Mouse (Mus musculus): Measurements from ENCODE around the gene Dhcr24. TPM values are rescaled to one million over a fixed set of nuclear protein-coding genes. Genes with fewer than 3 reads are reported as not detected.

Gene Dhcr24
- polyA plus RNA-seq, 1 experiment from 2014 or later = 5.8 TPM

DNA sequence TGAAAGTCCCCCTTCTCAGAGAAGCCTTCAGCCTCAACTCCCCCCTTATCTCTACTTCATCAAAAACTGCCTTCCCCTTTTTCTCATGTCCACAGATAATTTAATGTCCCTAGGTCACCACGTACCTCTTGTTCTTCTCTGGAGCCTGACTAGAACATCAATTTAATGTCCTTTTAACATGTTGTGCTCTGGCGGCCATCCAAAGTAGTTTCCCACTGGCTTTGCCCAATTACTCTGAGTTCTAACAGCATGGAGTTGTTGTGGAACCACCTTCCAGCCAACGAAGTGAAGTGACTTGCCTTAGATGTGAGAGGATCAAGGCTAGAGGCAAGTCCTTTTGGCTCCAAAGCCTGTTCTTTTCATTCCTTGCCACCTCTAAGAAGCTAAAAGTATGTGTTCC, 19.3 kb upstream of the Dhcr24 start:
- no peak for ATAC-seq
- 35% methylated on average over 3 of the region's 3 CpGs for WGBS (ENCODE audit: insufficient replicate concordance)

DNA sequence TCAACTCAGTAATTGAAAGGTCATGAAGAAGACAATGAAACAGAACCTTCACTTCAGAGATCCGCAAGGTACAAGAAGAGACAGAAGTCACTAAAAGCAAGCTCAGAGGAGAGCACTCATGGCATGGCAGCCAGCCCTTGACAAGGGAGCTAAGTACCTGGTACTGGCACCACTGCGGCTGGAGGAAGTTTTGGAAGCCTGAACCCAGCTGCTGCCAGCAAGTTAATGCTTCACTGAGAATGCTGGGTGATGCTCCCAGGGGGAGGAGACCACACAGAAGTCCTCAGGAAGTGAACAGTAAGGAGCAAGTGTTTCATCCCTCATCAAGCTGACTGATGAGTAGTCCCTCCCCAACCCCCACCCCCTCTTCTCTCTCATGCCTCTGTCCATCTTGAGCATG, 18.6 kb upstream of the Dhcr24 start:
- no peak overlapping the region for H3K9ac ChIP-seq
- H3K9me3 ChIP-seq (replicated peaks) = no peaks in the 10 kb centered on the region
- no peak overlapping the region for H3K4me3 ChIP-seq
- no peak overlapping the region for H3K27ac ChIP-seq
- no peak overlapping the region for H3K4me2 ChIP-seq
- no peaks in the 10 kb centered on the region for H3K36me3 ChIP-seq
- WGBS (ENCODE audit: insufficient replicate concordance) = 82% methylated on average over 2 of the region's 2 CpGs
- H3K4me1 ChIP-seq = no peaks in the 10 kb centered on the region
- no peaks in the 10 kb centered on the region for H3K27me3 ChIP-seq (replicated peaks)
- no peak for ATAC-seq

More for the DNA sequence above, 19.3 kb upstream of the Dhcr24 start:
- Histone ChIP-seq H3K4me2 (no peak overlapping the region), H3K9me3 (replicated peaks) (no peaks in the 10 kb centered on the region), H3K4me1 (no peaks in the 10 kb centered on the region), H3K36me3 (no peaks in the 10 kb centered on the region), H3K4me3 (no peak overlapping the region), H3K27me3 (replicated peaks) (no peaks in the 10 kb centered on the region), H3K9ac (no peak overlapping the region), H3K27ac (no peak overlapping the region)

- H3K4me1 ChIP-seq = no peaks in the 10 kb centered on the region
- H3K4me2 ChIP-seq = no peak overlapping the region
- no peaks in the 10 kb centered on the region for H3K36me3 ChIP-seq
- H3K4me3 ChIP-seq = no peak overlapping the region
- 52% methylated on average over 8 of the region's 8 CpGs for WGBS (ENCODE audit: insufficient replicate concordance)
- no peaks in the 10 kb centered on the region for H3K9me3 ChIP-seq (replicated peaks)
- no peak for ATAC-seq
- H3K27me3 ChIP-seq (replicated peaks) = no peaks in the 10 kb centered on the region
- H3K9ac ChIP-seq = no peak overlapping the region
- no peak overlapping the region for H3K27ac ChIP-seq
Measured at GRCm38 (mm10) chr4:106545817-106546373, 14.9 kb upstream of the Dhcr24 start.

DNA sequence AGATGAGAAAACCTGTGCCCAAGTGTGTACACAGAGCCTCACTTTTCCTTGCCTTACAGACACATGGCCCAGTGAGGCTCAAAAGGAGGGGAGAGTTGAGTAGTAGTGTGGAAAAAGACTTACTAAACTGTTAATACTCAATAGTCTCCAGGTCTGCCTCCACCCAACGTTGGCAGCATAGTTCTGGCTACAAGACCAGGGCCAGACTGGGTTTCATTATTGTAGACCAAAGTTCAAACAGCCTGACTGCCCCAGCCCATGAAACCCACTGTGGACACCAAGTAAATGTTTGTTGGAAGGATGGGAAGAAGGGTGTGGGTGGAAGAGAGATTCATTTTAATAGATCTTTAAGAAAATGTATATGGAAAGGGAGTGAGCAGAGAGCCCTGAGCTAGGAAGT, 13.9 kb upstream of the Dhcr24 start:
- WGBS (ENCODE audit: insufficient replicate concordance) = 47% methylated on average over 1 of the region's 1 CpGs
- no peak overlapping the region for H3K4me3 ChIP-seq
- H3K9me3 ChIP-seq (replicated peaks) = no peaks in the 10 kb centered on the region
- H3K4me1 ChIP-seq = no peaks in the 10 kb centered on the region
- no peak overlapping the region for H3K4me2 ChIP-seq
- no peak overlapping the region for H3K9ac ChIP-seq
- H3K27me3 ChIP-seq (replicated peaks) = no peaks in the 10 kb centered on the region
- no peaks in the 10 kb centered on the region for H3K36me3 ChIP-seq
- no peak for ATAC-seq
- no peak overlapping the region for H3K27ac ChIP-seq

- Histone ChIP-seq H3K4me2 (no peak overlapping the region), H3K9me3 (replicated peaks) (no peaks in the 10 kb centered on the region), H3K27me3 (replicated peaks) (0 out of 2 replicates have a peak, but pooled peaks cover 2% of the 10 kb centered on the region), H3K4me3 (no peak overlapping the region), H3K9ac (no peak overlapping the region), H3K27ac (no peak overlapping the region), H3K36me3 (no peaks in the 10 kb centered on the region), H3K4me1 (no peaks in the 10 kb centered on the region)
- 50% methylated on average over 3 of the region's 3 CpGs for WGBS (ENCODE audit: insufficient replicate concordance)
- ATAC-seq = no peak
Measured at GRCm38 (mm10) chr4:106548113-106548512, 12.7 kb upstream of the Dhcr24 start.

DNA sequence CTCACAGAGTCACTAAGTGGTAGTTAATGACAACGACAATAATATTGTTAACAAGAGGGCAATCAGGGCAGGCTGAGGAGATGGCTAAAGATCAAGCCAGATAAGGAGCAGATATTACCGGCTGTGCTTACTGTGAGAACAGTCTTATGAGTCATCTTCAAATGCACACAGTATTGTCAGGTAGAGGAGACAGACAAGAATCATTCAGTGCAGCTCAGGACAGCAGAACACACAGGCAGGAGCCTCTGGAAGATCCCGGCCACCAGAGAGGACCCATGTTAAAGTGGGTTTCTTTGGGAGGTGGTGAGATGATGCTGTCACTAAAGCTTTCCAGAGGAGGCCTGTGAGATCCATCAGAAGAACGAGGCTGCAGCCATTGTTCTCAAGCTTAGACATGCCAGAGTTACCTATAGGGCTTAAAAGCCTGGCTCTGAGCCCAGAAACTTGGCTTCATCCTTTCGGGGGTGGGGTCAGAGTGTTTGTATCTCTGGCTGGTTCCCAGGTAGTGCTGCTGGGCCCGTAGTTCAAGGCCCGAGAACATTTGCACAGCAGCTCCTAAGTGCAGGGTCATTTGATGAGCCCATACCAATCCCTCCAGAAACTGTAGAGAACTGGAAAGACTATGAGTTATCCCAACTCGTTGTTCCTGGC, 10.2 kb upstream of the Dhcr24 start:
- Histone ChIP-seq H3K36me3 (no peaks in the 10 kb centered on the region), H3K4me1 (no peaks in the 10 kb centered on the region), H3K9ac (no peak overlapping the region), H3K9me3 (replicated peaks) (no peaks in the 10 kb centered on the region), H3K4me2 (no peak overlapping the region), H3K27me3 (replicated peaks) (0 out of 2 replicates have a peak, but pooled peaks cover 7% of the 10 kb centered on the region), H3K4me3 (no peak overlapping the region), H3K27ac (no peak overlapping the region)
- ATAC-seq = no peak
- 58% methylated on average over 8 of the region's 8 CpGs for WGBS (ENCODE audit: insufficient replicate concordance)

- Histone ChIP-seq H3K27ac (no peak overlapping the region), H3K4me1 (peaks cover 21% of the 10 kb centered on the region), H3K4me3 (no peak overlapping the region), H3K27me3 (replicated peaks) (0 out of 2 replicates have a peak, but pooled peaks cover 9% of the 10 kb centered on the region), H3K9me3 (replicated peaks) (no peaks in the 10 kb centered on the region), H3K36me3 (0 out of 2 replicates have a peak, but pooled peaks cover 3% of the 10 kb centered on the region), H3K4me2 (no peak overlapping the region), H3K9ac (no peak overlapping the region)
- 76% methylated on average over 5 of the region's 5 CpGs for WGBS (ENCODE audit: insufficient replicate concordance)
- ATAC-seq = no peak
Measured at GRCm38 (mm10) chr4:106557262-106557661, 3.6 kb upstream of the Dhcr24 start.

DNA sequence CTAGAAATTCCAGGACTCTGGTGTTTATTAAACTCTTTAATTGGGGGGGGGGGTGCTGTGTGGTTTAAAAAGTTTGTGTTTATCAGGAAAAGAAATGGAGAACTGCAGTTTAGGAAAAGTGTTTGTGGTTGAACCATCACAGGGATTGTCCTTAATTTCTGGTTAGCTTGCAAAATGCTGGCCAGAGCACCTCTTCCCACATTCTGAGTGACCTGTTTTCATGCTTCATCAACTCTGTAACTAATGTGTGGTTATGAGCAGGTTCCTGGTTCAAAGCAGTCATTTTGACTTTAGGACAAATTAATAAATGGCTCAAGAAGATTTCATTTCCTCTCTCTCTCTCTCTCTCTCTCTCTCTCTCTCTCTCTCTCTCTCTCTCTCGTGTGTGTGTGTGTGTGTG, 2.9 kb upstream of the Dhcr24 start:
- Histone ChIP-seq H3K9ac (no peak overlapping the region), H3K9me3 (replicated peaks) (no peaks in the 10 kb centered on the region), H3K36me3 (0 out of 2 replicates have a peak, but pooled peaks cover 5% of the 10 kb centered on the region), H3K4me2 (no peak overlapping the region), H3K27me3 (replicated peaks) (0 out of 2 replicates have a peak, but pooled peaks cover 7% of the 10 kb centered on the region), H3K4me1 (peaks cover 28% of the 10 kb centered on the region), H3K27ac (no peak overlapping the region), H3K4me3 (no peak overlapping the region)
- WGBS (ENCODE audit: insufficient replicate concordance) = 20% methylated on average over 1 of the region's 1 CpGs
- ATAC-seq = no peak

DNA sequence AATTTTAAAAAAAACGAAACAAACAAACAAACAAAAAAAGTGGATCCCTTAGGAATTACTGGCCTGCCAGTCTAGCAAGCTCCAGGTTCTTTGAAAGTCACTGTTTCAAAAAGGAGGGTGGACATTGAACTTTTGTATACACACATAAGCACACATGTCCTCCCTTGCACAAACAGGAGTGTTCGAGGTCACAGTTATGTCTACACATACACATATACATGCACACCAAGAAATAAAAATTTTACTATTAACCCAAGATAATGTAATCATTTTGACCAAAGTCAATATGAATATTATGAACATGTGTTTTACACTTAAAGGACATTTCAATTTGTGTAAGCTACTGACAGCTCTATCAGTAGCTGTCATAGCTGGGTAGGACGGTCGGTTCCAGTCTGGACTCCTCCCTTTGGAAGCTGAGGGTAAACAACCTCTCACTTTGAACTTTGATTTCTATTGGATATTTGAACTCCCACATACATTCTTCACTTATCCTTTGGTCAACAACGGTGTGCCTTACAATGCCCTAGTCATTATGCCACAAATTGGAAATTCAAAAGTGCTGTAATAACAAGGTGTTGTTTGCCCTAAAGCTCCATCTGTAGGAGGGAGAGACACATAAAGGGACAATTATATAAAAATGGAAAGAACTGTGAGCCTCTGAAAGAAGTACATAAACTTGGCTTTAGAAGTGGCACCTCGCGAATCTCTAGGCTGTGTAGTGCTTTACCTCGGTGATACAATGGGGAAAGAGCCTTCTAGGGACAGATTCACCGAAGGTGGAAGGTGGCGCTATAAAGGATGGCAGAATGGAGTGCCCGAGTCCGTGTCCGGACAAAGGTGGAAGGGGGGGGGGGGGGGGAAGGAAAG, 1.3 kb upstream of the Dhcr24 start:
- Histone ChIP-seq H3K4me3 (peak overlapping the region; percentile 83), H3K4me1 (peaks cover 44% of the 10 kb centered on the region), H3K9ac (peak overlapping the region; percentile 87), H3K27ac (peak overlapping the region; percentile 89), H3K4me2 (peak overlapping the region; percentile 99), H3K9me3 (replicated peaks) (no peaks in the 10 kb centered on the region), H3K36me3 (peaks cover 16% of the 10 kb centered on the region), H3K27me3 (replicated peaks) (0 out of 2 replicates have a peak, but pooled peaks cover 7% of the 10 kb centered on the region)
- ATAC-seq = no peak
- 32% methylated on average over 13 of the region's 13 CpGs for WGBS (ENCODE audit: insufficient replicate concordance)

DNA sequence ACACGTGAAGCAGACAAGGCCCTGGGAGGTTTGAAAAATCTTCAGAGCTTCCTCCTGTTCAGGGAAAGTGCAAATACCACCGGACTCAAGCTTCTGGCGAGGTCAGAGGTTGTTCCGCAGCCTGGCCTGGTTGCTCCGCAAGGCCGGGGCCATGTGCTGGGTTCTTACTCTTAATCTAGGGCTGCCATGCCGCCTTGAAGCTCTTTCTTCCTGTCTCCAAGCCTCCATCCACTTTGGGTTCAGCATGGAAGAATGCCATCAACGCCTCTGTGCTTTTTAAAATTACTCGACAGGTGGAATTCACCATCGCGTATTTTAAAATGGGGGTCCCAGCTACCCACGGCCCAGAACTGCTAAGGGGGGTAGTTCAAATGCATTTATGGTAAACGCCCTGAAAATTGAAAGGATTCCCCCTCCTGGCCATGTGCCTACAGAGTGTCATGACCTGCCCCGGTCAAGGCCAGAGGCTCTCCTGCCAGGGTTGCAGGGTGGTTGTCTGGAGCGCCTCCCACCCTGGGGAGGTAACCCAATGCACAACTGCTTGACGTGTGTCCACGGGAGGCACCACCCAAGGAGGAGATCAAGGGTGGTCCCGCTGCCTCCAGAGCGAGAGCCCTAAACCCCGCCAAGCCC, 509 bp upstream of the Dhcr24 start:
- peak overlapping the region; percentile 99 for H3K4me2 ChIP-seq
- peak overlapping the region; percentile 87 for H3K9ac ChIP-seq
- ATAC-seq = peak; percentile 81
- H3K9me3 ChIP-seq (replicated peaks) = no peaks in the 10 kb centered on the region
- H3K4me1 ChIP-seq = peaks cover 45% of the 10 kb centered on the region
- peaks cover 24% of the 10 kb centered on the region for H3K36me3 ChIP-seq
- H3K4me3 ChIP-seq = peak overlapping the region; percentile 83
- H3K27me3 ChIP-seq (replicated peaks) = 0 out of 2 replicates have a peak, but pooled peaks cover 5% of the 10 kb centered on the region
- WGBS (ENCODE audit: insufficient replicate concordance) = 3% methylated on average over 20 of the region's 20 CpGs
- peak overlapping the region; percentile 89 for H3K27ac ChIP-seq

GRCm38 (mm10) chr4:106562006-106562405, 1.2 kb downstream of the Dhcr24 start:
- H3K27me3 ChIP-seq (replicated peaks) = no peaks in the 10 kb centered on the region
- H3K27ac ChIP-seq = peak overlapping the region; percentile 89
- ATAC-seq = no peak
- H3K4me1 ChIP-seq = peaks cover 45% of the 10 kb centered on the region
- H3K9ac ChIP-seq = peak overlapping the region; percentile 87
- 15% methylated on average over 6 of the region's 6 CpGs for WGBS (ENCODE audit: insufficient replicate concordance)
- peaks cover 41% of the 10 kb centered on the region for H3K36me3 ChIP-seq
- no peaks in the 10 kb centered on the region for H3K9me3 ChIP-seq (replicated peaks)
- peak overlapping the region; percentile 83 for H3K4me3 ChIP-seq
- H3K4me2 ChIP-seq = peak overlapping the region; percentile 99

All from liver, embryonic 12.5 days (tissue).